Mouse (Mus musculus) liver, postnatal 0 days (tissue): ENCODE results near the gene Pigh.

ENCODE experiments used
- CTCF ChIP-seq: sonication (generic); IDR thresholded peaks from 2 replicates; pipeline ENCODE4 v1.5.1; 2016; ENCODE audit warnings: antibody characterized with exemption, low read depth
- EP300 ChIP-seq: IDR thresholded peaks from 2 replicates; pipeline ENCODE4 v1.6.1; 2016; ENCODE audit warnings: antibody characterized with exemption, low read depth, mild to moderate bottlenecking

- no peak for TF ChIP-seq EP300
- no peak for TF ChIP-seq CTCF
Measured at GRCm38 (mm10) chr12:79138999-79139398, 49.5 kb upstream of the Pigh start.
